Mouse (Mus musculus) right cerebral cortex, postnatal 36 days (tissue): Measurements from ENCODE around the gene Hist1h4d.
"Not testable (repeated sequence)": the region's sequence is repeated elsewhere in the genome, so short reads cannot be mapped to it uniquely, and the experiment has no call there.

Source experiments
- DNase-seq, 2 experiments: peaks; one replicate each; pipeline ENCODE4 v3.0.0; 2022; ENCODE audit warnings: low spot score in 2 of 2, mixed read lengths in 1 of 2

Gene Hist1h4d

GRCm38 (mm10) chr13:23581408-23582218, at the start of gene Hist1h4d:
Gene Hist1h4d (plus strand): TSS chr13:23581598.
- peak; percentile 94 to 97 for DNase-seq

DNA sequence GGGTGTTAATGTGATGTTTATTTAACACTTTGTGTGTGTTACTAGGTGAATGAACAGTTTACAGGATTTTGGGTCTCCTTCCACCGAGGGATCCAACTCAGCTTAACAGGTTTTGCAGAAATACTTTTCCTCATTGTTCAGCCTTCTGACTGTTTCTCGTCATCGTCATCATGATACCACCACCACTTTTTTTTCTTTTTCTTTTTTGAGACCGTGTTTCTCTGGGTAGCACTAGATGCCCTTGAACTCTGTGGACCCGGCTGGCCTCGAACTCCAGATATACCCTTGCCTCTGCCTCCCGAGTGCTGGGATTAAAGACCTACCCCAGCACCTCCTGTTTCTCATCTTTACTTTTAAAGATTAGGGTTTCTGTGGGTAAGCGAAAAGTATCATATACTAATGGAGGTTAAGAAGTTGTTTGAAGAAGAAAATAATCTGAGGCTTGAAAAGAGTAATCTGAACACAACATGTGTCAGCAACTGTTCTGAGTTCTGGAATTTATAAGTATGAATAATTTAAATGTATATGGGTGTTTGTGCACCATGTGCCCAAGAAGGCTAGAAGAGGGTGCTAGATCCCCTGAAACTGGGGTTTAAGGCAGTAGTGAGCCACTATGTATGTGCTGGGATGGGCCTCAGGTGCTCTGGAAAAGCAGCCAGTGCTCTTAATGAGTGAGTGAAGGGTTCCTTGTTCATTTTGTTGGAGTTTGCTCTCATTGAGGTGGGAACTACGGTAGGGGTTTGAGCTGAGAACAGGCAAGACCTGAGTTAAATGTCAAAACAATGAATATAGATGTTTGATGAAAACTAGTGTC, 48.9 kb upstream of the Hist1h4d start:
- no peak for DNase-seq

- peak; percentile 72 to 81 for DNase-seq
These were observed 47.6 kb upstream of the Hist1h4d start, which contains the start of gene Hist1h2af for GRCm38 (mm10) chr13:23533560-23534367. Gene Hist1h2af (plus strand): TSS chr13:23533906.

DNA sequence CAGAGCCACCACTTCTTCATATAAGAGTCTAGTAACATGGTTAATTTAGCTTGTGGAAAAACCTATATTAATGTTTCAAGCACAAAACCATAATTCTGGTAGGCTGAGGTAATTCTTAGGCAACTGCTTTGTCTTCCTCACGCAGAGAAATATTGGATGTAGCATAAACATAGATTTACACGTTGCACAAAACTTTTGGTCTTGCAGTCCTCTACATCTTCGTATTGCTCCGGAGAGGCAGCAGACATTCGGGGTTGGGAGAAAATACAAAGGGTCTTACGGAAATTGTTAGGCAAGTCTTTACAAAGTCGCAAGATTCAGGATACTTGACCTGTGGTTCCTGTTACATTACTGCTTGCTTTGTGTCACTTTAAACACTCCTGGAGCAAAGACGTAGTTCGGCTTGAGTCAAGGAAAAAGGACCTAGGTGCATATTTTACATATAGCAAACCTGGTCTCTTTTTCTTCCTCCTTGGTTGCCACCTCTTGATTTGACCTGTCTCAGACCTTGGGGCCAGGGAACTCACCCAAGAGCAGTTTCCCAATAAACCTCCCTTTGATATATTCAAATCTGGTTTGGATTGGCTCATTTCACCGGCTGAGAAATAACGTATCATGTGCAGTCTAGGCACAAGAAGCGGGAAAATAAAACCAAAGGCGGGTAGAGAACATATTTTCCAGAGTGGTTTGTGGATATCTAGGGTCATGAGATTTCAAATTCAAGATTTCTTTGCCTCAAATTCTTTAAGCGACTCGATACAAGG, 46.8 kb upstream of the Hist1h4d start:
- DNase-seq: no peak

DNA sequence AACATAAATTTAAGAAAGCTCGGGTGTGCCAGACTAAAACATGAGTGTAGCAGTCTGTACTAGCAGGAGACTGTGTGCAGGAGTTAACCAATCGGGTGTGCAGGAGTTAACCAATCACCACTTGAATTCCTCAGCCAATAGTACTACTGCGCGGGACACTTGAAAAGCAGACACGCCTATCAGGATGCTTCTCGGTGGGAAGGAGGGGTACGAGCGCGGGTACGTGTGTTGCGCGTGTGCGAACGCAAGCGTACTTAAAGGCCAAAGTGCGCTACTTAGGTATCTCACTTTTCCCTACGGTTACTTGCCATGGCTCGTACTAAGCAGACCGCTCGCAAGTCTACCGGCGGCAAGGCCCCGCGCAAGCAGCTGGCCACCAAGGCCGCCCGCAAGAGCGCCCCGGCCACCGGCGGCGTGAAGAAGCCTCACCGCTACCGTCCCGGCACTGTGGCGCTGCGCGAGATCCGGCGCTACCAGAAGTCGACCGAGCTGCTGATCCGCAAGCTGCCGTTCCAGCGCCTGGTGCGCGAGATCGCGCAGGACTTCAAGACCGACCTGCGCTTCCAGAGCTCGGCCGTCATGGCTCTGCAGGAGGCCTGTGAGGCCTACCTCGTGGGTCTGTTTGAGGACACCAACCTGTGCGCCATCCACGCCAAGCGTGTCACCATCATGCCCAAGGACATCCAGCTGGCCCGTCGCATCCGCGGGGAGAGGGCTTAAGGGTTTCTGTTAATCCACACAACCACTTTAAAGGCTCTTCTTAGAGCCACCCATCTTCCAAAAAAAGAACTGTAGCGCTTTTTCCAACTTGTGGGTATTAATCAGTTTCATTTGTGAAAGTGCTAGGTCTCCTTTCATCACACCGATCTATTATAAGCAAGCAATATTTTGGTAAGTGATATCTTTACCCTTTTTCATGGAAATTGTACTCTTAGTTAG, 46.0 kb upstream of the Hist1h4d start, which contains the start of gene Hist1h3g:
Gene Hist1h3g, plus strand, starts transcription at position 286 of the 939 bp plus-strand sequence.
- DNase-seq: peak; percentile 86 to 94

DNA sequence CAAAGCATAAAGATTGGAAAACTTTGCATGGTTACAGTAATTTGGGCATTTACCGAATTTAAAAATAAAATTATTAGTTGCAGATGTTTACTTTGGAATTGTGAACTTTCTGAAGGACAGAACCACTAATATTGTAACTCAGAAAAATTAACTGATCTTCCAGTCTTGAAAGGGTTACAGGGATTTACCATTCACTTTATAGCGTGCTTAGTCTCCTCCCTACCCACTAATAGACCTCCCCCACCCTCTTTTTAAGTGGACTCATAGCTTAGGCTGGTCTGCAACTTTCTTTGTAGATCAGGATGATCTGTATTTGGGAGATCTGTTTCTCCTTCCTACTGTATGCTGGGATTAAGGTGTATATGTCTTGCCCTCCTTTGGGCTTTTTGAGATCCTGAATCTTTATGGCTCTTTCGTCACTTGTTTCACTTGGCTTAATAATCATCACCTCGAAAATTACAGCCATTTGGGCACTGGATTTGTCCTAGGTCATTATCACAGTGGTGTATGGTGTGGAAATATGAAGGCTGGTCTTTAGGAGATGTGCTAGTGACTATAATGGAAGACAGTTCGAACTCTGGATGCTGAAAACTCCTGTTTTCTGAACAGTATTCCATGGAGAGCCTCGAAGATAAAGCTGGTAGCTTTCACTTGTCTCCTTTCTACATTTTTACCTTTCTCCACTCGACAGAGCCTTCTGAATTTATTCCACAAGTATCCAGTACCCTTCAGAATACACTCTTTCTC, 45.1 kb upstream of the Hist1h4d start:
- DNase-seq: no peak

DNA sequence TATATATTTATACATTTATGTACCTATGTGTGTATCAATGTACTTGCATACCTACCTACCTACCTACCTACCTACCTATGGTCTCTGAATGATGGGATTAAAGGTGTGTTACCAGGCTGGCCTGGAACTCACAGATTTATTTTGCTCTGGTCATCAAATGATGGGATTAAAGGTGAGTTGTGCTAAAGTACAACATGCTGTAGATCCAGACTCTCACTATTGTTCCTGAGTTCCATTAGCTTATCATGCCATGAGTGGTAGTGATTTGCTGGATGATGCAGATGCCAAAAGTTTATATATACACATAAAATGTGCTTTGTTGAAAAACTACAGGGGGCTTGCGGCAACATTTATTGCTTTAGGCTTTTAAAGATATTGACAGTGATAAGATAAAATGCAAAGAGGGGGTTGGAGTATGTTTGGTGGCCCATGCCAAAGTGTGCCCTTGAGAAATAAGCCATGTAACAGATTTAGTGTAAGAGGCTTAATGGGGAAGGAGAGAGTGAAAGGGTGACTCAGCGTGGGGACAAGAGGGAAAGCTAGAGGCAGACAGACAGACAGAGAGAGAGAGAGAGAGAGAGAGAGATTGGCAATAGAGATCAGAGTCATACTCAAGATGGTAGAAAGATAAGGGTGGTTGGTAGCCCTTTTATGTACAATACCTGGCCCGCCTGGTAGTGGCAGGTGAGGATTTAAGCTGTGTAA, 44.2 kb upstream of the Hist1h4d start:
- no peak for DNase-seq

DNA sequence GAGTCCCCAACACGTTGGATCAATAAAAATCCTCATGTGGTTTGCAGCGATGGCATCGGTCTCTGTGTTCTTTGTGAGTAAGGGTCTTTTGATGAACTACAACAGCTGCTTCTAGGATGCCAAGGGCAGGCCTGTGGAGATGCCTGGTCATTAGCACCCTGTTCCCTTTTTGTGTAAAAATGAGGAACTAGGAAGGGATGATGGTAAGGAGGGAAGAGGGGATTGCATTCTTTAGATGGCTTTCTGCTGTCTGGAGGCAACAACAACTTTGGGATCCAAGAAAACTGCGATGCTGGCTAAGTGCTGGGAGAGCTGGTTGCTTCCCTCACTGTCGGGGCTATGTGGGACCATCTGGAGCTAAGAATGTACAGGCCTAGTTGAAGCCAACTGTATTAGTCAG, 43.1 kb upstream of the Hist1h4d start:
- DNase-seq: no peak

DNA sequence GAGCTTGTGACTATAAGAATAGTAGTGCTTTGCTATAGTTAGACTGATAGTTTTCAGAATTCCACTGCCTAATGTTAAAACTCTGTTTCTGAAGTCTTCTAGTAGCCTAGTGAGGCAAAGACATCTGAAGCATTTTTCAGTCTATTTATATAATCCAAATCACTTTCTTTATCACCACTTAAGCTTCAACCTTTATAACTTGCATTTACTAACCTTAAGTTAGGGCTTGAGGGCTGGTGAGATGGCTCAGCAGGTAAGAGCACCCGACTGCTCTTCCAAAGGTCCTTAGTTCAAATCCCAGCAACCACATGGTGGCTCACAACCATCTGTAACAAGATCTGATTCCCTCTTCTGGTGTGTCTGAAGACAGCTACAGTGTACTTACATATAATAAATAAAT, 41.6 kb upstream of the Hist1h4d start:
- not testable (repeated sequence) for DNase-seq

GRCm38 (mm10) chr13:23541497-23541896, 39.9 kb upstream of the Hist1h4d start:
- no peak for DNase-seq

DNA sequence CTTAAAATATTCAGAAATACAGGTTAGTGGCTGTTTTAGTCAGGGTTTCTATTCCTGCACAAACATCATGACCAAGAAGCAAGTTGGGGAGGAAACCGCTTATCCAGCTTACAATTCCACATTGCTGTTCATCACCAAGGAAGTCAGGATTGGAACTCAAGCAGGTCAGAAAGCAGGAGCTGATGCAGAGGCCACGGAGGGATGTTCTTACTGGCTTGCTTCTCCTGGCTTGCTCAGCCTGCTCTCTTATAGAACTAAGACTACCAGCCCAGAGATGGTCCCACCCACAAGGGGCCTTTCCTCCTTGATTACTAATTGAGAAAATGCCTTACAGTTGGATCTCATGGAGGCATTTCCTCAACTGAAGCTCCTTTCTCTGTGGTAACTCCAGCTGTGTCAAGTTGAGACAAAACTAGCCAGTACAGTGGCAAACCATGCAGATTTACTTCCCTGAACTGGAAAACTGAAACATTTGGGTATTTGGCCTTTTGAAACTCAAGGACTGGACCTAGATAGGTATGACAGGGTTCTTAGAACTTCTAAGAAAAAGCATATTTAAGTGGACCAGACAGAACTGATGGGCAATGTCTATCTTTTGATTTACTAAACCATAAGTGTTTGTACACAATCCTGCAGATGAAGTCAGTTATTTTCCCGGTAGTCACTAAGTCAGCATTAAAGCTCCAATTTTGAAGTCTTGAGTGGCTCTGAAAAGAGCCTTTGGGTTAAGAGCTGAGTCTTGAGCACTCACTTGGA, 39.0 kb upstream of the Hist1h4d start:
- not testable (repeated sequence) for DNase-seq

DNA sequence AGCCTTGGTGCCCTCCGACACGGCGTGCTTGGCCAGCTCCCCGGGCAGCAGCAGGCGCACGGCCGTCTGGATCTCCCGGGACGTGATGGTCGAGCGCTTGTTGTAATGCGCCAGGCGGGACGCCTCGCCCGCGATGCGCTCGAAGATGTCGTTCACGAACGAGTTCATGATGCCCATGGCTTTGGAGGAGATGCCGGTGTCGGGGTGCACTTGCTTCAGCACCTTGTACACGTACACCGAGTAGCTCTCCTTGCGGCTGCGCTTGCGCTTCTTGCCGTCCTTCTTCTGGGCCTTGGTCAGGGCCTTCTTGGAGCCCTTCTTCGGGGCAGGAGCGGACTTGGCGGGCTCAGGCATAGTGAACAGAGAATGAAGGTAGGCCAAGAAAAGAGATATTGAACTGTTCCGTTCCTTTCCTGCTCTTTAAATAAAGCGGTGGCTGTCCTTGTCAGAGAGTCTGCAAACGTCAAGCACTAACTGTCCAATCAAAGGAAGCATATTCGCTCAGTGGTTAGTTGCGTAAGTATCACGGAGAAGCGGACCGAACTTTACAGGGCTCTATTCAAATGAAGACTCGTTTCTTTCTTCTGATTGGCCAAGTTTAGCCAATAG, 38.3 kb upstream of the Hist1h4d start, which contains the start of gene Hist1h2bh:
Gene Hist1h2bh, minus strand, starts transcription at position 394 of the 609 bp plus-strand sequence.
- peak; percentile 67 to 90 for DNase-seq

DNA sequence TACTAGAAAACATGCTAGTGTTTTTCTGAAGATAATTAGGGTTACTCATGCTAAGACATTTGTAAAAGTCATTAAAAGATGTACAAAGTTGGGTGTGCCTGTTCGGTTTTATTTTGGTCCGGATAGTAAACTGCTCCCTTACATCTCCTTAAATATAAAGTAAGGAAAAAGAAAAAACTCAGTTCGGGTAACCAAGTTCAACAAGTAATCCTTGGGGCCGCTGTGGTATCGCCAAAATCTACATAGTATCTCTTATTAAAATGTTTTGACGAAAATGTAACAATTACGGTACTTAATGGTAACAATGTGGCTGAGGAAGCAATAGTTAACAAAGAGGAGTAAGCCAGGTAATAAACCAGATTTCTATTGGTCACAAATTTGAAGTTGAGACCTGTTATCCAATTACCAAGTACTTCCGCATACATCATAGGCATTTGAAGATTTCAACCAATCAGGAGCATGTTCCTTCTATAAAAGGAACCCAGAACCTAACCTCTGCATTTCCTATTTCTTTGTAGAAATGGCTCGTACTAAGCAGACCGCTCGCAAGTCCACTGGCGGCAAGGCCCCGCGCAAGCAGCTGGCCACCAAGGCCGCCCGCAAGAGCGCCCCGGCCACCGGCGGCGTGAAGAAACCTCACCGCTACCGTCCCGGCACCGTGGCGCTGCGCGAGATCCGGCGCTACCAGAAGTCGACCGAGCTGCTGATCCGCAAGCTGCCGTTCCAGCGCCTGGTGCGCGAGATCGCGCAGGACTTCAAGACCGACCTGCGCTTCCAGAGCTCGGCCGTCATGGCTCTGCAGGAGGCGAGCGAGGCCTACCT, 37.2 kb upstream of the Hist1h4d start, which contains the start of gene Hist1h3f:
Gene Hist1h3f, plus strand, starts transcription at position 88 of the 822 bp plus-strand sequence.
- DNase-seq: peak in 1 of 2 experiments; percentile 70

DNA sequence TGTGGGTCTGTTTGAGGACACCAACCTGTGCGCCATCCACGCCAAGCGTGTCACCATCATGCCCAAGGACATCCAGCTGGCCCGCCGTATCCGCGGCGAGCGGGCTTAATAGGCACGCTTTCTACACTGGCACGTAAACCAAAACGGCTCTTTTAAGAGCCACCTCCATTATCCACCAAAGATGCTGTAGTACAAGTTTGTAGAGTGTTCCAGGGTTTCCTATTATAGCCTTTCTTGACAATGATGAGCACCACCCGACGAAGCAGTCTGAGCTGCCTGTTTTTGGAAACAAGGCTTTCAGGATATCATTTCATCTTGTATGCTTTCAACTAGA, 36.6 kb upstream of the Hist1h4d start:
- DNase-seq: not testable (repeated sequence)

DNA sequence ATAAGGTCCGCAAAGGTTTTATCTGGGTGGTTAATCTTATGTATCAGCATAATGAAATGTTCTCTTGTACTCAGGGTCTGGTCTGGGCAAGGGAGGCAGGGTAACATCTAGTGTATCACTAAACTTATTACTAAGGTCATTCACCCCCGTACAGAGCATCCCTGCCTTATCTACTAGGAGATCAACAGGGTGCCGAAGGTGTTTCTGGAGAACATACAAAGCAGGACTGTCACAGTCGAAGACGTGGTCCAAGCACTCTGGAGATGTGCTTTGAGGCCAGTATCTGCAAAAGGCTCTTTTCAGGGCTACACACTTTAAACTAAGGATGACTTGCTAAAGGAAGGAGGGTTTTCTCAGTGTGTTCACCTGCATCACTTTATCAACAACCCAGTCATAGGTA, 34.7 kb upstream of the Hist1h4d start:
- no peak for DNase-seq

- DNase-seq: no peak
These were observed 30.6 kb upstream of the Hist1h4d start for GRCm38 (mm10) chr13:23550761-23551145.
